Mouse (Mus musculus) hindbrain, embryonic 15.5 days (tissue): Measurements from ENCODE around the gene Stap2. TPM values are rescaled to one million over a fixed set of nuclear protein-coding genes. Genes with fewer than 3 reads are reported as not detected.

ENCODE experiments used
- ATAC-seq: fragments of 200-750 bp; cut with Nextera tagmentation; 2 replicates; pipeline ENCODE4 v1.8.0; 2017; ENCODE audit warnings: low read depth, moderate number of reproducible peaks, moderate TSS enrichment; ENCODE audit not compliant: low FRiP score
- H3K27ac ChIP-seq: fragments of 300-500 bp; sonication (generic); replicated peaks from 2 replicates; pipeline ENCODE4 v1.5.1; 2015; ENCODE audit warnings: mild to moderate bottlenecking, inconsistent platforms
- H3K27me3 ChIP-seq: fragments of 300-500 bp; sonication (generic); 2 replicates; pipeline ENCODE4 v1.6.1; 2015; ENCODE audit warnings: control low read depth, inconsistent platforms
- H3K36me3 ChIP-seq: fragments of 300-500 bp; sonication (generic); 2 replicates; pipeline ENCODE4 v1.6.1; 2015; ENCODE audit warnings: control low read depth, inconsistent platforms
- H3K4me1 ChIP-seq: fragments of 300-500 bp; sonication (generic); replicated peaks from 2 replicates; pipeline ENCODE4 v1.6.1; 2015; ENCODE audit warnings: control low read depth, inconsistent platforms
- H3K4me2 ChIP-seq: fragments of 300-500 bp; sonication (generic); 2 replicates; pipeline ENCODE4 v1.6.1; 2015; ENCODE audit warnings: moderate library complexity, mild to moderate bottlenecking, inconsistent platforms
- H3K4me3 ChIP-seq: fragments of 300-500 bp; sonication (generic); 2 replicates; pipeline ENCODE4 v1.5.1; 2015; ENCODE audit warnings: mild to moderate bottlenecking, inconsistent platforms
- H3K9ac ChIP-seq: fragments of 300-500 bp; sonication (generic); 2 replicates; pipeline ENCODE4 v1.6.1; 2015; ENCODE audit warnings: inconsistent platforms
- H3K9me3 ChIP-seq: fragments of 300-500 bp; sonication (generic); 2 replicates; pipeline ENCODE4 v1.6.1; 2016; ENCODE audit warnings: control low read depth, inconsistent platforms
- WGBS: fragments of 180-500 bp; shearing (Covaris S2); methylation state at CpG from one replicate; pipeline ENCODE4 v1.1.7; 2015; 5-methylcytosine and 5-hydroxymethylcytosine counted together
- polyA plus RNA-seq: library from polyadenylated mRNA; unstranded; fragments of >200 nt; fragmentation: Nextera tagmentation; extraction: Ambion mirVana; gene quantifications from 2 replicates; pipeline ENCODE4 v1.2.1, GENCODE M21; 2015

The Stap2 gene
- polyA plus RNA-seq, 1 experiment from 2014 or later, result 6.5 TPM

DNA sequence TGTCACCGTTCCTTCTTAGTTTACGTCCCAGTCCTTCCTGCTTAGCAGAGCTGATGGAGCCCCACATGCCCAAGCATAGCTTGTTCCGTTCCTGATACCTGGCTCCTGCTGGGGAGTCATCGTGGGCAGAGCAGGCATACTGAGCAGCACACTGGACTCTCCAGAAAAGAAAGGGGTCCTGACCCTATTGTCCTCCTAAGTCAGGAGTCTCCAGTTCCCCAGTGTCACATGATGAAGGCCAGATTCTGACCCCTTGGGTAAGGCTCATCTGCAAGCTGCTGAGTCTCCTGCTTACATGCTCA lies 17.6 kb upstream of the Stap2 start:
- H3K4me2 ChIP-seq, result no peak overlapping the region
- H3K27ac ChIP-seq, result no peak overlapping the region; the same call in 1 of the 2 replicates
- no peak for ATAC-seq
- H3K4me1 ChIP-seq, result peaks cover 29% of the 10 kb centered on the region
- H3K36me3 ChIP-seq, result peaks cover 10% of the 10 kb centered on the region
- no peak overlapping the region for H3K4me3 ChIP-seq
- H3K27me3 ChIP-seq, result no peaks in the 10 kb centered on the region
- H3K9ac ChIP-seq, result no peak overlapping the region
- no peaks in the 10 kb centered on the region for H3K9me3 ChIP-seq
- WGBS, result 72% methylated on average over 4 of the region's 4 CpGs

GRCm38 (mm10) chr17:56022131-56022988 lies 17.0 kb upstream of the Stap2 start:
- 40% methylated on average over 2 of the region's 2 CpGs for WGBS
- Histone ChIP-seq H3K9ac (no peak overlapping the region), H3K36me3 (peaks cover 16% of the 10 kb centered on the region), H3K4me3 (no peak overlapping the region), H3K27me3 (no peaks in the 10 kb centered on the region), H3K9me3 (no peaks in the 10 kb centered on the region), H3K4me1 (peaks cover 29% of the 10 kb centered on the region), H3K27ac (no peak overlapping the region; the same call in 1 of the 2 replicates), H3K4me2 (no peak overlapping the region)
- ATAC-seq, result no peak

- Histone ChIP-seq H3K36me3 (peaks cover 26% of the 10 kb centered on the region), H3K27me3 (no peaks in the 10 kb centered on the region), H3K9ac (no peak overlapping the region), H3K9me3 (no peaks in the 10 kb centered on the region), H3K4me1 (peaks cover 29% of the 10 kb centered on the region), H3K27ac (peak overlapping the region; percentile 54), H3K4me3 (no peak overlapping the region), H3K4me2 (no peak overlapping the region)
- 79% methylated on average over 4 of the region's 4 CpGs for WGBS
- ATAC-seq, result no peak
Observed at GRCm38 (mm10) chr17:56021161-56021910, 16.0 kb upstream of the Stap2 start.

DNA sequence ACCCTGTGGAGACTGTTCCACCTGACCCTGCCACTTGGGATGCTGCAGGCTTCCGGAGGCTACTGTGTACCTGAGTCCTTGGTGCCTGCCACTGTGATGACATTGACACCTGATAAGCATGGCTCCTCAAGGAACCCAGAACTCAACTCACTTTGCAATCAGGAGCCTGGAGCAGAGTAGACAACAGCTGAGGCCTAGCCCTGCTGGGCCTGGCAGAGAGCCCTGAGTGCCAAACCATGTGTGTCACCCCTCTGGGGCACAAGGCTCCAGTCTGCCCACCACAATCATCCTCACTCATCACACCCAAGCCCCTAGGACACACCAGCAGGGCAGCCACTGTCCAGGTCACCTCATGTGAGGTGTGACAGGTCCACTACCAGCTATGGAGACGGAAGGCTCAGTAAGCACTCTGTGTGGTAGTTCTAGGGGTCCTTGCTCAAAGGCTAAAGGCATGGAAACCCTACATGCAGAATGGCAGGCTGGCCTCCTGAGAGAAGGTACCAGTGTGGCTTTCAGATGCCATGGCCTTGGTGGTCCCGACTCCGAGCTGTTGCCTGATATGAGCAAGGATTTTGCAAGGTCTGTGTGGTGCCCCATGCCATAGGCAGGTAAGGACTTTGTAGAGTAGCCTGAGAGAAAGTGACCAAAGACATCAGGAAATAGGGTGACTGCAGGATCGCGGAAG lies 15.2 kb upstream of the Stap2 start:
- peaks cover 29% of the 10 kb centered on the region for H3K4me1 ChIP-seq
- H3K27ac ChIP-seq, result peak overlapping the region; percentile 54
- no peak overlapping the region for H3K4me3 ChIP-seq
- no peaks in the 10 kb centered on the region for H3K9me3 ChIP-seq
- no peak for ATAC-seq
- no peaks in the 10 kb centered on the region for H3K27me3 ChIP-seq
- peaks cover 34% of the 10 kb centered on the region for H3K36me3 ChIP-seq
- no peak overlapping the region for H3K9ac ChIP-seq
- WGBS, result 93% methylated on average over 6 of the region's 6 CpGs
- H3K4me2 ChIP-seq, result no peak overlapping the region

- Histone ChIP-seq H3K4me3 (no peak overlapping the region), H3K4me1 (peaks cover 27% of the 10 kb centered on the region), H3K27ac (peak overlapping the region; percentile 25; the same call in 1 of the 2 replicates), H3K36me3 (peaks cover 44% of the 10 kb centered on the region), H3K4me2 (no peak overlapping the region), H3K9ac (no peak overlapping the region), H3K27me3 (no peaks in the 10 kb centered on the region), H3K9me3 (no peaks in the 10 kb centered on the region)
- peak; percentile 31 for ATAC-seq
- WGBS, result 73% methylated on average over 20 of the region's 20 CpGs
Observed at GRCm38 (mm10) chr17:56018347-56019131, 13.2 kb upstream of the Stap2 start.

DNA sequence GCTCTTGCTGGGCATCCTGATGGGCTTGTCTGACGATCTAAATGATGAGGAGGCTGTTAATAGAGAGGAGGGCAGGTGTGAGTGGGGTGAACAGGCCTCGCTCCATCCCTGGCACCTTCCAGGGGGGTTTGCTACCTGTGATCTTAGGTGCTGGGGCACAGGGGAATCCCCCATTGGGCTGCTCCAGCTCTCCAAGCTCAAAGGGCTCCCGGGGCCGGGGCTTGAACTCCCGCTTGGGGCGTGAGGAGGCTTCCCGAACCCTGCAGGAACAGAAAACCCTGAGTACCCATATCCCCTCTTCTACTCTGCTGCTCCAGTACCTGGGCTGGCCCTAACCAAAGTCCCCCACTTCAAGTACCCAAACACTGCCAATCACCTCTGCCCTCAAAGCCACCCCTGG lies 12.5 kb upstream of the Stap2 start:
- Histone ChIP-seq H3K27ac (peak overlapping the region; percentile 25; the same call in 1 of the 2 replicates), H3K4me2 (no peak overlapping the region), H3K4me3 (no peak overlapping the region), H3K9ac (no peak overlapping the region), H3K27me3 (no peaks in the 10 kb centered on the region), H3K36me3 (peaks cover 50% of the 10 kb centered on the region), H3K4me1 (peaks cover 20% of the 10 kb centered on the region), H3K9me3 (no peaks in the 10 kb centered on the region)
- 90% methylated on average over 7 of the region's 7 CpGs for WGBS
- no peak for ATAC-seq

DNA sequence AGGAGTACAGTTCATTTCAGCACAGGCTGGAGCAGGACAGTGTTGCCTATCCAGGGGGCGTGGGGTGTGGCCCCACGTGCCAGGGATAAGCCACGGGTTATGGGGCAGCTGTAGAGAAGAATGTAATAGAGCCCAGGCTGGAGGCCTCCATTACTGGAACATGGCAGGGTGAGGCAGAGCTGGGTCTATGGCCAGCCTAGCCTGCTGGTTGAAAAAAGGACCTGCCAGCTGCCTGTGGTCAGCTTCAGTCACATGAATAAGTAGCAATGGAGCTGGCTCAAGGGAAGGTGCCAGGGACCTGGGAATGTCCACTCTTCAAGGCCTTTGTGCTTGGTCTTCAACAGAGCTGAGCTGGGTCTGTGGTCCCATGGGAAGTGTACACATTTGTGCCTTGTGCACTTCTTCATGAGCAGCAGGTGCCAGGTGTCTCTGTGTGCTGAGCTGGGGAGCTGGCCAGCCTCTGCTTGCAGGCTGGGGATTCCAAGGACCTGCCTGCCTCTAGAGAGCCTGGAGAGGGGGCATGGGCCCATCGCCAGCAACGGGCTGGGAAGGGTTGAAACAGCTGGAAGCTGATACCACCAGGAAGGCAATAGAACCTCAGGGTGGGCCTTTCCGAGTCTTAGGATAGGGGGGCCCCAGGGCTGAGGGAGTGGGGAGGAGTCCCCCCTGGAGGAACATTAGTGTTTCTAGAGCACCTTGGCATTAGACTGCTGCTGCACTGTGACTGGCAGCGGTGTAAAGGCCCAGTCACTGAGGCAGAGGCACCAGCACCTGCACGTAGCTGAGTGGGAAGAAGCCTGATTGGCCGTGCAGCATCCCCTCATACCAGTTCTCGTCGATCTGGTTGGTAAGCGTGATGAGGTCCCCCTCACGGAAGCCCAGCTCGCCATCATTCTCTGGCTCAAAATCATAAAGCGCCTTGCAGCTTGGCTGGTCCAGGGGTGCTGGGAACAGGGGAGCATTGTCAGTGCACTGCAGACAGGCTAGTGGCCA lies 11.7 kb upstream of the Stap2 start:
- Histone ChIP-seq H3K4me2 (no peak overlapping the region), H3K9ac (no peak overlapping the region), H3K27ac (peak overlapping the region; percentile 37; the same call in 1 of the 2 replicates), H3K4me3 (no peak overlapping the region), H3K4me1 (peaks cover 13% of the 10 kb centered on the region), H3K9me3 (no peaks in the 10 kb centered on the region), H3K27me3 (no peaks in the 10 kb centered on the region), H3K36me3 (peaks cover 50% of the 10 kb centered on the region)
- no peak for ATAC-seq
- WGBS, result 80% methylated on average over 15 of the region's 15 CpGs

- H3K27ac ChIP-seq, result no peak overlapping the region
- H3K9me3 ChIP-seq, result no peaks in the 10 kb centered on the region
- H3K4me2 ChIP-seq, result no peak overlapping the region
- WGBS, result 90% methylated on average over 8 of the region's 8 CpGs
- no peak overlapping the region for H3K9ac ChIP-seq
- no peak for ATAC-seq
- no peaks in the 10 kb centered on the region for H3K27me3 ChIP-seq
- H3K36me3 ChIP-seq, result peaks cover 50% of the 10 kb centered on the region
- no peak overlapping the region for H3K4me3 ChIP-seq
- H3K4me1 ChIP-seq, result peaks cover 10% of the 10 kb centered on the region
Observed at GRCm38 (mm10) chr17:56016382-56016781, 11.0 kb upstream of the Stap2 start.

GRCm38 (mm10) chr17:56015293-56015692 lies 9.9 kb upstream of the Stap2 start:
- Histone ChIP-seq H3K36me3 (peaks cover 50% of the 10 kb centered on the region), H3K4me2 (no peak overlapping the region), H3K27ac (no peak overlapping the region), H3K9ac (no peak overlapping the region), H3K27me3 (no peaks in the 10 kb centered on the region), H3K9me3 (no peaks in the 10 kb centered on the region), H3K4me1 (peaks cover 15% of the 10 kb centered on the region), H3K4me3 (no peak overlapping the region)
- 98% methylated on average over 9 of the region's 9 CpGs for WGBS
- no peak for ATAC-seq

GRCm38 (mm10) chr17:56011441-56011840 lies 6.1 kb upstream of the Stap2 start:
- H3K36me3 ChIP-seq, result peaks cover 24% of the 10 kb centered on the region
- no peak for ATAC-seq
- 82% methylated on average over 7 of the region's 7 CpGs for WGBS
- H3K27me3 ChIP-seq, result no peaks in the 10 kb centered on the region
- peaks cover 30% of the 10 kb centered on the region for H3K4me1 ChIP-seq
- no peaks in the 10 kb centered on the region for H3K9me3 ChIP-seq
- H3K27ac ChIP-seq, result no peak overlapping the region
- no peak overlapping the region for H3K9ac ChIP-seq
- H3K4me3 ChIP-seq, result no peak overlapping the region
- peak overlapping the region; percentile 98; the same call in 1 of the 2 replicates for H3K4me2 ChIP-seq
